Mouse (Mus musculus): ENCODE data around the gene Kcnq5.
"Not testable (repeated sequence)": the region's sequence is repeated elsewhere in the genome, so short reads cannot be mapped to it uniquely, and the experiment has no call there.

Gene Kcnq5

GRCm38 (mm10) chr1:21486266-21486665, 475.5 kb downstream of the Kcnq5 start:
- peak; percentile 7 for DNase-seq (ENCODE audit: low spot score)

- DNase-seq (ENCODE audit: low spot score), result no peak
Observed at GRCm38 (mm10) chr1:21469311-21469710, 492.4 kb downstream of the Kcnq5 start.

- DNase-seq (ENCODE audit: low spot score), result no peak
Observed at GRCm38 (mm10) chr1:21466431-21466830, 495.3 kb downstream of the Kcnq5 start.

- peak; percentile 77 for DNase-seq (ENCODE audit: low spot score)
Observed at GRCm38 (mm10) chr1:21460941-21461689, 500.6 kb downstream of the Kcnq5 start.

- DNase-seq (ENCODE audit: low spot score), result no peak
Observed at GRCm38 (mm10) chr1:21458581-21458980, 503.2 kb downstream of the Kcnq5 start.

GRCm38 (mm10) chr1:21455971-21456370, 505.8 kb downstream of the Kcnq5 start:
- DNase-seq (ENCODE audit: low spot score), result no peak

- no peak for DNase-seq (ENCODE audit: low spot score)
Observed at GRCm38 (mm10) chr1:21448227-21448626, 513.5 kb downstream of the Kcnq5 start.

- no peak for DNase-seq (ENCODE audit: low spot score)
Observed at GRCm38 (mm10) chr1:21436753-21437152, 525.0 kb downstream of the Kcnq5 start.

- DNase-seq (ENCODE audit: low spot score), result no peak
Observed at GRCm38 (mm10) chr1:21434853-21435252, 526.9 kb downstream of the Kcnq5 start.

- DNase-seq (ENCODE audit: low spot score), result no peak
Observed at GRCm38 (mm10) chr1:21431666-21432065, 530.1 kb downstream of the Kcnq5 start.

- no peak for DNase-seq (ENCODE audit: low spot score)
Observed at GRCm38 (mm10) chr1:21428079-21428478, 533.7 kb downstream of the Kcnq5 start.

- no peak for DNase-seq (ENCODE audit: low spot score)
Observed at GRCm38 (mm10) chr1:21425654-21426053, 536.1 kb downstream of the Kcnq5 start.

- DNase-seq (ENCODE audit: low spot score), result peak; percentile 36
Observed at GRCm38 (mm10) chr1:21419370-21419769, 542.4 kb downstream of the Kcnq5 start.

- no peak for DNase-seq (ENCODE audit: low spot score)
Observed at GRCm38 (mm10) chr1:21412197-21412555, 549.6 kb downstream of the Kcnq5 start.

- peak; percentile 86 for DNase-seq (ENCODE audit: low spot score)
Observed at GRCm38 (mm10) chr1:21411331-21412196, 550.2 kb downstream of the Kcnq5 start.

- DNase-seq (ENCODE audit: low spot score), result no peak
Observed at GRCm38 (mm10) chr1:21407266-21407665, 554.5 kb downstream of the Kcnq5 start.

GRCm38 (mm10) chr1:21402804-21403203, 558.9 kb downstream of the Kcnq5 start:
- DNase-seq (ENCODE audit: low spot score), result no peak

GRCm38 (mm10) chr1:21391138-21391671, 570.5 kb downstream of the Kcnq5 start:
- DNase-seq (ENCODE audit: low spot score), result no peak

GRCm38 (mm10) chr1:21383256-21383655, 578.5 kb downstream of the Kcnq5 start, which contains the start of gene Khdc1b:
Gene Khdc1b, plus strand, starts transcription at chr1:21383556.
- DNase-seq (ENCODE audit: low spot score), result no peak

- DNase-seq (ENCODE audit: low spot score), result not testable (repeated sequence)
Observed at GRCm38 (mm10) chr1:21368031-21368430, 593.7 kb downstream of the Kcnq5 start, which contains the start of gene Khdc1c. Gene Khdc1c, plus strand, starts transcription at chr1:21368331.

GRCm38 (mm10) chr1:21349341-21349740, 612.4 kb downstream of the Kcnq5 start, which contains the start of gene Khdc1a:
Gene Khdc1a, plus strand, starts transcription at chr1:21349641.
- DNase-seq (ENCODE audit: low spot score), result no peak

Measured in embryo, embryonic 10 days (tissue).